Mouse (Mus musculus) embryonic stem cell, embryonic (primary cell): Measurements from ENCODE around the gene Actl6a.

Experiments used
- CTCF ChIA-PET, 4 experiments: fragments of 300-600 bp in 2 of 4; fragments of 350-600 bp in 2 of 4; sonication (Branson Sonifier 250); formaldehyde crosslinking; loops; one replicate each; lab custom pipeline; 2022; ENCODE audit warnings: inconsistent platforms in 2 of 4; lab: Charles Lee
- POLR2A ChIA-PET, 4 experiments: fragments of 300-600 bp in 2 of 4; fragments of 350-600 bp in 2 of 4; sonication (Branson Sonifier 250); formaldehyde crosslinking; loops; one replicate each; lab custom pipeline; 2022; ENCODE audit warnings: antibody characterized with exemption in 4 of 4, inconsistent platforms in 1 of 4; lab: Charles Lee

Gene Actl6a

DNA sequence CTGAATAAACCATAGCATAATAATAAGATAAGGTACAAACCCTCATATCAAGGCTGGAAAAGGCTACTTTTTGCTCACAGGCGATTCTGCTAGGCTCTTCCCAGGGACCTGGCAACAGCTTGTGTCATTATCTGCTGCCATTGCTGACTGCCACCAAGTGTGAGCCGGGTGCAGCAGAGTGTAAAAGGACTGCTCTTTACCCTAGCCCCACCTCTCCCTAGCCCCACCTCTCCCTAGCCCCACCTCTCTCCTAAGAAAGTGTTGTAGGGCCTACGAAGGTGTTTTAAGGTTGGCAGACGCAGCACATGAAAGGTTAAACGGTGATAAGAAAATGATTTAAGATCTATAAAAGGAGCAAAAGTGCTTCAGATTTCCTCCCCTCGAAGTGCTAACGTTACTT is 57.8 kb downstream of the Actl6a start:
- CTCF ChIA-PET = interaction anchor here in 1 of 4 experiments (0.5 kb wide), 1 partner anchor 20 kb away, joined by 4 read pairs; no protein-coding TSS in a partner anchor
- POLR2A ChIA-PET = interaction anchor here in 3 of 4 experiments (0.9 to 5.8 kb wide), 27 partner anchors 8 to 235 kb away, joined by 3 to 84 read pairs (median 7); partner anchors contain the start of genes Usp13 (in 3 of the 3), Mrpl47 (in 2 of the 3), Ndufb5 (in 2 of the 3) and Actl6a (in 1 of the 3)

GRCm38 (mm10) chr3:32770781-32771180 is 64.7 kb downstream of the Actl6a start:
- CTCF ChIA-PET = no interaction called here
- POLR2A ChIA-PET = no interaction called here
